Mouse (Mus musculus): ENCODE results near the gene Lemd2.
"Not testable (repeated sequence)": the region's sequence is repeated elsewhere in the genome, so short reads cannot be mapped to it uniquely, and the experiment has no call there.

DNA sequence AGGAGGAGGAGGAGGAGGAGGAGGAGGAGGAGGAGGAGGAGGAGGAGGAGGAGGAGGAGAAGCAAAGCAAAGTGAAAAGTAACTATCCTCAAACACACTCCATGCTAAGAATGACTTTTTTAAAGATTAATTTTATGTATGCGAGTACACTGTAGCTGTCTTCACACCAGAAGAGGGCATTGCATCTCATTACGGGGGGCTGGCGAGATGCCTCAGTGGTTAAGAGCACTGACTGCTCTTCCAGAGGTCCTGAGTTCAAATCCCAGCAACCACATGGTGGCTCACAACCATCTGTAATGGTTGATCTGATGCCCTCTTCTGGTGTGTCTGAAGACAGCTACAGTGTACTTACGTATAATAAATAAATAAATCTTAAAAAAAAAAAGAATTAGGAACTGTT, 27.3 kb upstream of the Lemd2 start:
- not testable (repeated sequence) for TF ChIP-seq CTCF (IDR thresholded peaks at IDR 0.05; ENCODE audit: low read depth, low read length); GATA2 (IDR thresholded peaks at IDR 0.05; ENCODE audit: borderline replicate concordance, low read depth, low read length); TAL1 (conservative IDR thresholded peaks at IDR 0.05; ENCODE audit: low read depth, low read length); GATA1 (IDR thresholded peaks at IDR 0.05; ENCODE audit: borderline replicate concordance, low read length); POLR2AphosphoS5 (IDR thresholded peaks at IDR 0.05; ENCODE audit: insufficient replicate concordance, low read depth, low read length)
